Mouse (Mus musculus): ENCODE data around the gene Bcl2a1a. TPM values are rescaled to one million over a fixed set of nuclear protein-coding genes. Genes with fewer than 3 reads are reported as not detected.

Gene Bcl2a1a
- polyA plus RNA-seq (2012; rRNA removed) = 0.29 and 0.56 TPM in 2 replicates

GRCm38 (mm10) chr9:88956670-88957153 is at the start of gene Bcl2a1a:
Bcl2a1a (plus strand) TSS chr9:88956900.

Other genes starting within 250 kb of the Bcl2a1a start
- 16.9 and 17.9 TPM in 2 replicates for gene Mthfsl, start 236.6 kb upstream of the Bcl2a1a start, polyA plus RNA-seq (2012; rRNA removed)
- gene Bcl2a1d, start 225.0 kb upstream of the Bcl2a1a start, polyA plus RNA-seq (2012; rRNA removed) = 0.17 and 0.25 TPM in 2 replicates
- gene Trim43c, start 117.7 kb upstream of the Bcl2a1a start, polyA plus RNA-seq (2012; rRNA removed) = not detected in 2 replicates
- not detected in 2 replicates for gene Trim43b, start 135.9 kb downstream of the Bcl2a1a start, polyA plus RNA-seq (2012; rRNA removed)
- 0.89 and 1.1 TPM in 2 replicates for gene Bcl2a1b, start 242.3 kb downstream of the Bcl2a1a start, polyA plus RNA-seq (2012; rRNA removed)
- gene Gm29094, start 242.5 kb downstream of the Bcl2a1a start, polyA plus RNA-seq (2012; rRNA removed) = not detected in 2 replicates